Mouse (Mus musculus): Measurements from ENCODE around the gene Fam228a. TPM values are rescaled to one million over a fixed set of nuclear protein-coding genes. Genes with fewer than 3 reads are reported as not detected.

Fam228a gene
- polyA plus RNA-seq, 1 experiment from 2014 or later = 0.13 TPM

DNA sequence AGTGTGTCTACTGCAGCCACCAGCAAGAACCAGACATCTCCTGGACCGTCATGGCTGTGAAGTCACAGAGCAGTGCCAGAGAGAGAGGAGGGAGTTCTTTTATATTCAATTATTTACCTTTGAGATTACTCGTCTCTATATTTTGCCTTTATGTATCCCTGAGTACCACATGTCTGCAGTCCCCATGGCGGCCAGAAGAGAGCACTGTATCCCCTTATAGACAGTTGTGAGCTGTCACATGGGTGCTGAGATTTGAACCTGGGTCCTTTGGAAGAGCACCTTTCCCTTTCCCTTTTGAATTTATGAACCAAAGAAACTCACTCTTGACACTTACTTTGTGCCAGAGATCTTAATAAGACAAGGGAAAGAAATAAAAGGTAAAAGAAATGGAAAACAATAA, 9.1 kb downstream of the Fam228a start:
- DNase-seq (ENCODE audit: low spot score) = no peak
- H3K9me3 ChIP-seq (replicated peaks; ENCODE audit: control insufficient read depth, low read length) = no peaks in the 10 kb centered on the region
- no peak overlapping the region for H3K4me3 ChIP-seq (ENCODE audit: low read depth, low read length)
- no peak for ATAC-seq
- H3K4me1 ChIP-seq (ENCODE audit: control insufficient read depth, insufficient read depth, low read length) = no peaks in the 10 kb centered on the region
- H3K4me2 ChIP-seq (ENCODE audit: low read length) = no peak overlapping the region
- no peaks in the 10 kb centered on the region for H3K36me3 ChIP-seq (ENCODE audit: control insufficient read depth, insufficient read depth, low read length)
- WGBS = 98% methylated on average over 3 of the region's 3 CpGs
- H3K9ac ChIP-seq (ENCODE audit: low read length) = no peak overlapping the region
- H3K27me3 ChIP-seq (replicated peaks; ENCODE audit: control insufficient read depth, insufficient read depth, low read length) = no peaks in the 10 kb centered on the region
- no peak overlapping the region for H3K27ac ChIP-seq (ENCODE audit: low read depth, low read length)

- Histone ChIP-seq H3K4me1 (ENCODE audit: control insufficient read depth, insufficient read depth, low read length) (no peaks in the 10 kb centered on the region), H3K9ac (ENCODE audit: low read length) (no peak overlapping the region), H3K4me2 (ENCODE audit: low read length) (no peak overlapping the region), H3K4me3 (ENCODE audit: low read depth, low read length) (no peak overlapping the region), H3K27me3 (replicated peaks; ENCODE audit: control insufficient read depth, insufficient read depth, low read length) (no peaks in the 10 kb centered on the region), H3K36me3 (ENCODE audit: control insufficient read depth, insufficient read depth, low read length) (no peaks in the 10 kb centered on the region), H3K9me3 (replicated peaks; ENCODE audit: control insufficient read depth, low read length) (no peaks in the 10 kb centered on the region), H3K27ac (ENCODE audit: low read depth, low read length) (no peak overlapping the region)
- WGBS = 80% methylated on average over 17 of the region's 17 CpGs
- DNase-seq (ENCODE audit: low spot score) (peak; percentile 3), ATAC-seq (no peak; the same call in 1 of the 2 replicates)
These were observed 18.2 kb downstream of the Fam228a start for GRCm38 (mm10) chr12:4719762-4720754.

DNA sequence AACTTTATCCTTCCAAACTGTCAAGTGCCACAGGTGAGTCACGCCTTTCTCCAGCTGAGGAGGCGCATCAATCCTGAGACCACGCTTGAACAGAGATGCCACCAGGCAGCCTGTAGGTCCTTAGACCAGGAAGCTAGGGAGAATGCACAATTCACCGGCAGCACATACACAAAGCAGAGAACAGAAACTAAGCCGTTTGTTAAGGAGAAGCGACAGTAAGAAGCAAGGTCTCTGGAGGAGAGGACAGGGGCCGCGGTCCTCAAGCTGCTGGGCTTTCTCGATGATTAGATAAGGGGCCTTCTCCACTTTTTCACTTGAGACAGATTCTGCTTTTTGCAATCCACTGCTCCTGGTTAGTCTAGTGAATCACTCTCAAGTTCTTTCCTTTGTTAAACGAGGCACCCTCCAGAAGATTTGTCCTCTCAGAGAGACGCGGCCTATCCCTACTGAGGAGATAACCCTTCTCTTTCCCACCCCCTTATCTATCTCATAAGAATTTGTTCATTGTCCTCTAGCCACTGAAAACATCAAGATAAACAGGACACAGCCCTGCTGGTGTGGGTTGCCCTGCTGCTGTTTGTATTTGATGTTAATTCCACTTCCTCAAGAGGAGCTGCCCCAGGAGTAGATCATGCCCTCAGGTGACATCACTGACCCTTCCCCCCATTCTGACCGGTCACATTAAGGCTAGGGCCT, 19.0 kb downstream of the Fam228a start:
- 92% methylated on average over 13 of the region's 13 CpGs for WGBS
- H3K4me2 ChIP-seq (ENCODE audit: low read length) = no peak overlapping the region
- no peak overlapping the region for H3K9ac ChIP-seq (ENCODE audit: low read length)
- no peaks in the 10 kb centered on the region for H3K27me3 ChIP-seq (replicated peaks; ENCODE audit: control insufficient read depth, insufficient read depth, low read length)
- no peak overlapping the region for H3K27ac ChIP-seq (ENCODE audit: low read depth, low read length)
- DNase-seq (ENCODE audit: low spot score) (no peak), ATAC-seq (no peak)
- H3K9me3 ChIP-seq (replicated peaks; ENCODE audit: control insufficient read depth, low read length) = no peaks in the 10 kb centered on the region
- no peaks in the 10 kb centered on the region for H3K36me3 ChIP-seq (ENCODE audit: control insufficient read depth, insufficient read depth, low read length)
- no peak overlapping the region for H3K4me3 ChIP-seq (ENCODE audit: low read depth, low read length)
- no peaks in the 10 kb centered on the region for H3K4me1 ChIP-seq (ENCODE audit: control insufficient read depth, insufficient read depth, low read length)

- Histone ChIP-seq H3K36me3 (ENCODE audit: control insufficient read depth, insufficient read depth, low read length) (peaks cover 5% of the 10 kb centered on the region; the same call in 1 of the 2 replicates), H3K4me3 (ENCODE audit: low read depth, low read length) (no peak overlapping the region), H3K4me2 (ENCODE audit: low read length) (no peak overlapping the region), H3K9ac (ENCODE audit: low read length) (no peak overlapping the region), H3K4me1 (ENCODE audit: control insufficient read depth, insufficient read depth, low read length) (no peaks in the 10 kb centered on the region), H3K9me3 (replicated peaks; ENCODE audit: control insufficient read depth, low read length) (no peaks in the 10 kb centered on the region), H3K27me3 (replicated peaks; ENCODE audit: control insufficient read depth, insufficient read depth, low read length) (no peaks in the 10 kb centered on the region), H3K27ac (ENCODE audit: low read depth, low read length) (no peak overlapping the region)
- DNase-seq (ENCODE audit: low spot score) (peak; percentile 19), ATAC-seq (peak; percentile 54; the same call in 1 of the 2 replicates)
- WGBS = 9% methylated on average over 7 of the region's 7 CpGs
These were observed 20.8 kb downstream of the Fam228a start for GRCm38 (mm10) chr12:4717417-4717816.

DNA sequence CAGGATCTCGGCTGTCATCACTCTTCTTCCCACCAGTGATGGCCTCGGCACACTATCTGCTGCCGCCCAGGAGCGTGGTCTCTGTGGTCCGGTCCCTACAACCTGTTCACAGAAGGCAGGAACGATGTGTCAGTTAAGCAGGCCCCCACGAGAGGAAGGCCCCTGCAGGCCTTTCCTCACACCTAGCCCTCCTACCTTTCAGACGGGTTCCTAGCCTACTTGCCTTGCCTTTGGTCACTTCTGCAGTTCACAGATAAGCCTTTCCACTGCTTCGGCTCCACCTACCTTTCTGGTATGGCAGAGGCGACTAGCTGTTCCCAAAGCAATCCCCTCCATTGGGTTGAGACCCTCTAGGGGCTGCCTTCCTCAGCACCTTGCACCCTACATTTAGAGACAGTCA, 22.6 kb downstream of the Fam228a start:
- no peaks in the 10 kb centered on the region for H3K9me3 ChIP-seq (replicated peaks; ENCODE audit: control insufficient read depth, low read length)
- no peaks in the 10 kb centered on the region for H3K4me1 ChIP-seq (ENCODE audit: control insufficient read depth, insufficient read depth, low read length)
- H3K4me3 ChIP-seq (ENCODE audit: low read depth, low read length) = no peak overlapping the region
- H3K27ac ChIP-seq (ENCODE audit: low read depth, low read length) = no peak overlapping the region
- H3K4me2 ChIP-seq (ENCODE audit: low read length) = no peak overlapping the region
- ATAC-seq (no peak), DNase-seq (ENCODE audit: low spot score) (no peak)
- WGBS = 88% methylated on average over 10 of the region's 10 CpGs
- no peak overlapping the region for H3K9ac ChIP-seq (ENCODE audit: low read length)
- H3K27me3 ChIP-seq (replicated peaks; ENCODE audit: control insufficient read depth, insufficient read depth, low read length) = no peaks in the 10 kb centered on the region
- H3K36me3 ChIP-seq (ENCODE audit: control insufficient read depth, insufficient read depth, low read length) = peaks cover 11% of the 10 kb centered on the region

DNA sequence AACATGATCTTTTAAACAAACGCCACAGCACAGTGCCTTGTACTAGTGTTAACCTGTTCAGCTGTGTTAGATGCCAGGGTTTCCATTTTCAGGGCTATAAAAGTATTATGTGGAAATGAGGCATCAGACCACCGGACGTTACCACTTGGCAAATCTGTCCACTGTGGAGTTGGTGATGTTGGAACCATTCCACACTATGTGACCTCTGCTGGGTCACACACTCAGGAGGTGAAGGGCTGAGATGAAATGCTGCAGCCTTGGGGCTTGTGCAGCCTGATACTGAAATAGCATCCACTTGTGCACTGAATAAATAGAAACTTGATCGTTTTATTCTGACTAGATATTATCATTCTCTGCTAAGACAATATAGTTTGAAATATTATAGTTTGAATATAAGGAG, 24.9 kb downstream of the Fam228a start:
- Histone ChIP-seq H3K27ac (ENCODE audit: low read depth, low read length) (no peak overlapping the region), H3K4me3 (ENCODE audit: low read depth, low read length) (no peak overlapping the region), H3K9ac (ENCODE audit: low read length) (no peak overlapping the region), H3K9me3 (replicated peaks; ENCODE audit: control insufficient read depth, low read length) (no peaks in the 10 kb centered on the region), H3K4me1 (ENCODE audit: control insufficient read depth, insufficient read depth, low read length) (no peaks in the 10 kb centered on the region), H3K27me3 (replicated peaks; ENCODE audit: control insufficient read depth, insufficient read depth, low read length) (no peaks in the 10 kb centered on the region), H3K4me2 (ENCODE audit: low read length) (no peak overlapping the region), H3K36me3 (ENCODE audit: control insufficient read depth, insufficient read depth, low read length) (peaks cover 14% of the 10 kb centered on the region)
- ATAC-seq (no peak), DNase-seq (ENCODE audit: low spot score) (no peak)
- 95% methylated on average over 4 of the region's 4 CpGs for WGBS

DNA sequence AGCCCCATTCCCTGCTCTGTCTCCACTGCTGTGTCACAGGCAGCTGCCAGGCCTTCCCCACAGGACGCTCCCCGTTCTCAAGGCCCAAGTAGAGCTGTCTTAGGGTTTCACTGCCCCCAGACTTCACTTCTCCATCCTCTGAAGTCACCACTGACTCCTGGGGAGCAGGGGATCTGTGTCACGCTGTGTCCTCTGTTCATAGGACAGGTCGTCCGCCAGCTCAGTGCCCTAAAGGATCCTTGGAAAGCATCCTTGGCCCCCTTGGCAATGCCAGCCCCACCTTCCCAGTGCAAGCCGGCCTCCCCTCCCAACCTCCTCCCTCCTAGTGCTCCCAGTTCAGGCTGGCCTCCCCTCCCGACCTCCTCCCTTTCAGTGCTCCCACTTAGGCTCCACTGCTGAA, 28.3 kb downstream of the Fam228a start:
- 83% methylated on average over 7 of the region's 7 CpGs for WGBS
- Histone ChIP-seq H3K4me1 (ENCODE audit: control insufficient read depth, insufficient read depth, low read length) (no peaks in the 10 kb centered on the region), H3K27me3 (replicated peaks; ENCODE audit: control insufficient read depth, insufficient read depth, low read length) (no peaks in the 10 kb centered on the region), H3K9me3 (replicated peaks; ENCODE audit: control insufficient read depth, low read length) (no peaks in the 10 kb centered on the region), H3K27ac (ENCODE audit: low read depth, low read length) (no peak overlapping the region), H3K9ac (ENCODE audit: low read length) (no peak overlapping the region), H3K4me3 (ENCODE audit: low read depth, low read length) (no peak overlapping the region), H3K36me3 (ENCODE audit: control insufficient read depth, insufficient read depth, low read length) (peaks cover 24% of the 10 kb centered on the region), H3K4me2 (ENCODE audit: low read length) (no peak overlapping the region)
- DNase-seq (ENCODE audit: low spot score) = no peak
- no peak for ATAC-seq

- H3K27me3 ChIP-seq (replicated peaks; ENCODE audit: control insufficient read depth, insufficient read depth, low read length) = no peaks in the 10 kb centered on the region
- H3K4me3 ChIP-seq (ENCODE audit: low read depth, low read length) = no peak overlapping the region
- no peaks in the 10 kb centered on the region for H3K4me1 ChIP-seq (ENCODE audit: control insufficient read depth, insufficient read depth, low read length)
- no peak overlapping the region for H3K4me2 ChIP-seq (ENCODE audit: low read length)
- ATAC-seq (peak; percentile 60; the same call in 1 of the 2 replicates), DNase-seq (ENCODE audit: low spot score) (peak; percentile 10)
- no peaks in the 10 kb centered on the region for H3K9me3 ChIP-seq (replicated peaks; ENCODE audit: control insufficient read depth, low read length)
- H3K9ac ChIP-seq (ENCODE audit: low read length) = no peak overlapping the region
- WGBS = 79% methylated on average over 8 of the region's 8 CpGs
- peaks cover 24% of the 10 kb centered on the region for H3K36me3 ChIP-seq (ENCODE audit: control insufficient read depth, insufficient read depth, low read length)
- no peak overlapping the region for H3K27ac ChIP-seq (ENCODE audit: low read depth, low read length)
These were observed 29.2 kb downstream of the Fam228a start for GRCm38 (mm10) chr12:4708881-4709604.

Data from forebrain, embryonic 14.5 days (tissue).